Mouse (Mus musculus): Measurements from ENCODE around the gene Alg12.

- TF ChIP-seq CTCF (IDR thresholded peaks at IDR 0.05; ENCODE audit: extremely low read depth, insufficient read depth, insufficient read length, insufficient replicate concordance), result no peak
- TF ChIP-seq POLR2A (IDR thresholded peaks at IDR 0.05; ENCODE audit: low read depth, low read length), result no peak
These were observed 20.2 kb upstream of the Alg12 start for GRCm38 (mm10) chr15:88839271-88839670.

Data from spleen, adult 2 months (tissue).